Mouse (Mus musculus): Measurements from ENCODE around the gene Clca3a1. TPM values are rescaled to one million over a fixed set of nuclear protein-coding genes. Genes with fewer than 3 reads are reported as not detected.

Gene Clca3a1
- polyA plus RNA-seq, 1 experiment from 2014 or later, result 2.6 TPM

GRCm38 (mm10) chr3:144697154-144697553 lies 63.6 kb downstream of the Clca3a1 start:
- Histone ChIP-seq H3K9ac (no peak overlapping the region), H3K9me3 (replicated peaks) (no peaks in the 10 kb centered on the region), H3K4me2 (no peak overlapping the region), H3K27ac (no peak overlapping the region), H3K36me3 (peaks cover 63% of the 10 kb centered on the region), H3K27me3 (no peaks in the 10 kb centered on the region), H3K4me1 (replicated peaks) (peaks cover 13% of the 10 kb centered on the region), H3K4me3 (replicated peaks) (no peak overlapping the region)
- ATAC-seq (ENCODE audit: low read depth) (no peak), DNase-seq (no peak)
- WGBS (ENCODE audit: insufficient replicate concordance), result 38% methylated on average over 5 of the region's 5 CpGs

GRCm38 (mm10) chr3:144694941-144695340 lies 65.8 kb downstream of the Clca3a1 start:
- no peaks in the 10 kb centered on the region for H3K27me3 ChIP-seq
- WGBS (ENCODE audit: insufficient replicate concordance), result 85% methylated on average over 7 of the region's 7 CpGs
- H3K4me1 ChIP-seq (replicated peaks), result peaks cover 17% of the 10 kb centered on the region
- no peaks in the 10 kb centered on the region for H3K9me3 ChIP-seq (replicated peaks)
- no peak overlapping the region for H3K4me3 ChIP-seq (replicated peaks)
- peaks cover 65% of the 10 kb centered on the region for H3K36me3 ChIP-seq
- DNase-seq (no peak), ATAC-seq (ENCODE audit: low read depth) (no peak)
- no peak overlapping the region for H3K27ac ChIP-seq
- no peak overlapping the region for H3K9ac ChIP-seq
- no peak overlapping the region for H3K4me2 ChIP-seq

DNA sequence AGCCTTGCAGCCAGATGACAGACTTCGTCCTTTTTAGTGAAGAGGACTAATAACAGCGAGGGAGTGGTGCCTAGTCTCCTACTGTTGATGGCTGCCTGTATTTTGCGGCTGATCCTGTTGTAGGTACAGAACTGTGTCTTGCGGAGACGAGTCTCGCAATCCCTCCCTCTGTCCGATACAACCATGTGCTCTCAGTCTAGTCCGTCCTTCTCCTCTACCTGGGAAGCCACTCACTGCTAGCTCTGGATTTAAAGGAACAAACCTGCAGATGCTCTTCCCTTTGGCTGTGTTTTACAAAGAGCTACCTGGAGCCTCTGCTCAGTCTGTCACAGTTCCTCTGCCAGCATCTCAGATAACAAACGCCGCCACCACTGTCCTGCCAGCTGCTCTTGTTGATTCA lies 66.7 kb downstream of the Clca3a1 start:
- ATAC-seq (ENCODE audit: low read depth) (no peak), DNase-seq (no peak)
- 82% methylated on average over 10 of the region's 10 CpGs for WGBS (ENCODE audit: insufficient replicate concordance)
- Histone ChIP-seq H3K4me2 (no peak overlapping the region), H3K4me3 (replicated peaks) (no peak overlapping the region), H3K4me1 (replicated peaks) (peaks cover 21% of the 10 kb centered on the region), H3K9me3 (replicated peaks) (no peaks in the 10 kb centered on the region), H3K27ac (no peak overlapping the region), H3K9ac (no peak overlapping the region), H3K27me3 (no peaks in the 10 kb centered on the region), H3K36me3 (peaks cover 64% of the 10 kb centered on the region)

- Histone ChIP-seq H3K4me3 (replicated peaks) (no peak overlapping the region), H3K27me3 (no peaks in the 10 kb centered on the region), H3K9ac (no peak overlapping the region), H3K9me3 (replicated peaks) (no peaks in the 10 kb centered on the region), H3K27ac (peak overlapping the region; percentile 29; the same call in 1 of the 2 replicates), H3K4me1 (replicated peaks) (peaks cover 19% of the 10 kb centered on the region), H3K4me2 (no peak overlapping the region), H3K36me3 (peaks cover 64% of the 10 kb centered on the region)
- DNase-seq, result no peak
- ATAC-seq (ENCODE audit: low read depth), result no peak
- WGBS (ENCODE audit: insufficient replicate concordance), result 49% methylated on average over 3 of the region's 3 CpGs
These were observed 68.7 kb downstream of the Clca3a1 start for GRCm38 (mm10) chr3:144692052-144692451.

DNA sequence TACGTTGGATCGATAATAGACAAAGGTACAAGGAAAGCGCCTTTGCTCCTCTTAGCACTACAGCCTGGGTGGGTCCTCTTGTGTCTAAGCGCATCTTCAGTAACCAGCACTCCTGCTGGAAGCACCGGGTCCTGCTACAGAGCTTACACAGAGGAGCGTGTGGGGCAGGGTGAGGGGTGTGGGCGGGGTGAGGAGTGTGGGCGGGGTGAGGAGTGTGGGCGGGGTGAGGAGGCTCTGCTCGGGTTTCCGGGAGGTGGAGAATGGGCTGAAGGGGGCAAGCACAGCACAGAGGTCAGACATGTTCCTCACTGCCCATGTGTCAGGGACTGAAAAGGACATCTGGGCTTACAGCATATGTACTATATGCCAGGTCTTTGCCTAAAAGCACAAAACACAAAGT lies 71.5 kb downstream of the Clca3a1 start:
- Histone ChIP-seq H3K36me3 (peaks cover 58% of the 10 kb centered on the region), H3K27ac (peak overlapping the region; percentile 21; the same call in 1 of the 2 replicates), H3K4me3 (replicated peaks) (no peak overlapping the region), H3K9ac (no peak overlapping the region), H3K9me3 (replicated peaks) (no peaks in the 10 kb centered on the region), H3K27me3 (no peaks in the 10 kb centered on the region), H3K4me1 (replicated peaks) (peaks cover 37% of the 10 kb centered on the region), H3K4me2 (no peak overlapping the region)
- ATAC-seq (ENCODE audit: low read depth), result peak; percentile 99
- 16% methylated on average over 11 of the region's 11 CpGs for WGBS (ENCODE audit: insufficient replicate concordance)
- DNase-seq, result peak; percentile 75

- H3K9ac ChIP-seq, result no peak overlapping the region
- peak overlapping the region; percentile 47; the same call in 1 of the 2 replicates for H3K27ac ChIP-seq
- H3K4me3 ChIP-seq (replicated peaks), result no peak overlapping the region
- DNase-seq (no peak), ATAC-seq (ENCODE audit: low read depth) (no peak)
- H3K4me2 ChIP-seq, result no peak overlapping the region
- 91% methylated on average over 8 of the region's 8 CpGs for WGBS (ENCODE audit: insufficient replicate concordance)
- H3K4me1 ChIP-seq (replicated peaks), result peaks cover 46% of the 10 kb centered on the region
- H3K36me3 ChIP-seq, result peaks cover 51% of the 10 kb centered on the region
- no peaks in the 10 kb centered on the region for H3K27me3 ChIP-seq
- no peaks in the 10 kb centered on the region for H3K9me3 ChIP-seq (replicated peaks)
These were observed 72.5 kb downstream of the Clca3a1 start for GRCm38 (mm10) chr3:144688284-144688683.

DNA sequence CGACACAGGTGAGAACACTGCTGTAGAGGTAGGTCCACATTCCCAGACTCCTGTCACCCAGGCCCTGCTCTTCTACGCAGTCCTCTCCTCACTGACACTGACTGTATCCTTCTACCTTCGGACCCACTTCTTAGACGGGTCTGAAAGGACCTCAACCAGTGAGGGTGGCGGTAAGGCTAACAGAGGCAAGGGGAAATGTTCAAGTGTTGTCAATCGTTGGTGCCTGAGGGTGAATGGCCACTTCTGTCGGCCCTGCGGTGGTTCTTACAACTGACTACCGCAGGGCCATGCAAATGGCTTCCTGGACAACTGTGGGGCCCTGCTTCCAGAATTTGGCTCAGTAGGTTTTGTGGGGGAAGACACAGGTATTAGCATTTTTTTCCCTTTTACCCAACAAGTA lies 73.2 kb downstream of the Clca3a1 start:
- H3K27ac ChIP-seq, result peak overlapping the region; percentile 10; the same call in 1 of the 2 replicates
- DNase-seq, result no peak
- no peaks in the 10 kb centered on the region for H3K27me3 ChIP-seq
- H3K4me2 ChIP-seq, result no peak overlapping the region
- H3K4me3 ChIP-seq (replicated peaks), result no peak overlapping the region
- peaks cover 45% of the 10 kb centered on the region for H3K36me3 ChIP-seq
- 87% methylated on average over 9 of the region's 9 CpGs for WGBS (ENCODE audit: insufficient replicate concordance)
- no peak overlapping the region for H3K9ac ChIP-seq
- H3K9me3 ChIP-seq (replicated peaks), result no peaks in the 10 kb centered on the region
- no peak for ATAC-seq (ENCODE audit: low read depth)
- H3K4me1 ChIP-seq (replicated peaks), result peaks cover 53% of the 10 kb centered on the region

GRCm38 (mm10) chr3:144686146-144686545 lies 74.6 kb downstream of the Clca3a1 start:
- WGBS (ENCODE audit: insufficient replicate concordance), result 69% methylated on average over 5 of the region's 5 CpGs
- Histone ChIP-seq H3K27me3 (no peaks in the 10 kb centered on the region), H3K4me1 (replicated peaks) (peaks cover 68% of the 10 kb centered on the region), H3K4me2 (no peak overlapping the region), H3K27ac (peak overlapping the region; percentile 62), H3K36me3 (peaks cover 40% of the 10 kb centered on the region), H3K4me3 (replicated peaks) (no peak overlapping the region), H3K9me3 (replicated peaks) (no peaks in the 10 kb centered on the region), H3K9ac (no peak overlapping the region)
- no peak for DNase-seq
- no peak for ATAC-seq (ENCODE audit: low read depth)

- peak overlapping the region; percentile 93 for H3K27ac ChIP-seq
- H3K27me3 ChIP-seq, result no peaks in the 10 kb centered on the region
- H3K9me3 ChIP-seq (replicated peaks), result no peaks in the 10 kb centered on the region
- ATAC-seq (ENCODE audit: low read depth) (peak; percentile 90), DNase-seq (peak; percentile 66)
- peak overlapping the region; percentile 49 for H3K4me2 ChIP-seq
- H3K9ac ChIP-seq, result peak overlapping the region; percentile 48
- H3K4me3 ChIP-seq (replicated peaks), result no peak overlapping the region
- H3K36me3 ChIP-seq, result peaks cover 26% of the 10 kb centered on the region
- WGBS (ENCODE audit: insufficient replicate concordance), result 43% methylated on average over 12 of the region's 12 CpGs
- H3K4me1 ChIP-seq (replicated peaks), result peaks cover 77% of the 10 kb centered on the region
These were observed 77.5 kb downstream of the Clca3a1 start for GRCm38 (mm10) chr3:144683136-144683814.

DNA sequence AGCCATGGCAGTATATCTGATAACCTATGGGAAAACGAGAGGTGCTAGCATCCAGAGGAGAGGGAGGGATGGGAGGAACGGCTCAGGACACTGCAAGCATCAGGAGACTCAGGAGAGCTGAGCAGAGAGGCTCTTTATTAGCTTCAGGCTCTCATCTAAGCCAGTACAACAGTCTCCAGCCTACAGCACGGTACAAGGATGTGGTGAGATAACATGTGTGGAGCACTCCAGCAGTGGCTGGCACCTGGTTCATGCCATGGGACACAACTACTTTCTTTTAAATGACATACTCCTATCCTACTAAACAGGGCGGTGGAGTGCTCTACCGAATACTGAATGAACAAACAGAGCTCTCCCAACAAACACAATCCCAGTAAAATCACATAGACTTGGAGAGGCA lies 79.2 kb downstream of the Clca3a1 start:
- Histone ChIP-seq H3K4me1 (replicated peaks) (peaks cover 83% of the 10 kb centered on the region), H3K36me3 (peaks cover 17% of the 10 kb centered on the region; the same call in 1 of the 2 replicates), H3K27me3 (no peaks in the 10 kb centered on the region), H3K27ac (peak overlapping the region; percentile 93), H3K4me2 (no peak overlapping the region), H3K9me3 (replicated peaks) (no peaks in the 10 kb centered on the region), H3K4me3 (replicated peaks) (no peak overlapping the region), H3K9ac (0 out of 2 replicates have a peak overlapping the region, but pooled peaks have one; percentile 10)
- DNase-seq (no peak), ATAC-seq (ENCODE audit: low read depth) (peak; percentile 53)
- WGBS (ENCODE audit: insufficient replicate concordance), result 53% methylated on average over 5 of the region's 5 CpGs

DNA sequence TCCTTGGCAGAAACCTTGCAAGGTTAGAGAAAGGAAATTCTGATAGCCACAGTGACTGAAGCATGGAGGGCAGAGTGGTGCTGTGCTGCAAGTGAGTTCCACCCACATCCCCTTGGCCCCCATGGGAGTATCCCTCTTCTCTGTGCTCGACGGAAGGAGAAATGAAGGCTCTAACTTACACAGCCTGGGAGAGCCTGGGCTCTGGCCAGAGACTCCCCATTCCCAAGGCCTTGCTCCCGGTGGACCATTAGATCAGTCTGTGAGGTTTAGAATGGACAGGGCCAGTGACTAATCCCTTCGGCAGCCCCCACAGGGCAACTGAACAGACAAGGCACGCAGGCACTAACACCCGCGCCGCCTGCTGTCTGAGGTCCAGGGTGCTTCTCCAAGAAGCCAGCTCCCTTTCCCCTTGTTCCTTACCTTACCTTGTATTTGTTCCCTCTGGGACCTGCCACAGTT lies 81.0 kb downstream of the Clca3a1 start:
- Histone ChIP-seq H3K4me1 (replicated peaks) (peaks cover 87% of the 10 kb centered on the region), H3K27me3 (no peaks in the 10 kb centered on the region), H3K4me2 (no peak overlapping the region), H3K4me3 (replicated peaks) (no peak overlapping the region), H3K27ac (no peak overlapping the region), H3K9me3 (replicated peaks) (no peaks in the 10 kb centered on the region), H3K9ac (no peak overlapping the region), H3K36me3 (peaks cover 7% of the 10 kb centered on the region; the same call in 1 of the 2 replicates)
- no peak for ATAC-seq (ENCODE audit: low read depth)
- no peak for DNase-seq
- 69% methylated on average over 8 of the region's 8 CpGs for WGBS (ENCODE audit: insufficient replicate concordance)
